Mouse (Mus musculus): ENCODE measurements around the gene Dgat2. TPM values are rescaled to one million over a fixed set of nuclear protein-coding genes. Genes with fewer than 3 reads are reported as not detected.

The Dgat2 gene
- polyA plus RNA-seq, 1 experiment from 2014 or later, result 43.4 TPM

GRCm38 (mm10) chr7:99169717-99170403 lies 12.7 kb downstream of the Dgat2 start:
- Histone ChIP-seq H3K4me2 (replicated peaks; ENCODE audit: low read depth, low read length) (no peak overlapping the region), H3K9me3 (ENCODE audit: low read length) (no peaks in the 10 kb centered on the region), H3K27ac (ENCODE audit: low read length) (no peak overlapping the region), H3K36me3 (ENCODE audit: insufficient read depth, low read length) (no peaks in the 10 kb centered on the region), H3K4me1 (ENCODE audit: insufficient read depth, low read length) (peaks cover 16% of the 10 kb centered on the region; the same call in 1 of the 2 replicates), H3K4me3 (ENCODE audit: low read length) (no peak overlapping the region), H3K27me3 (ENCODE audit: insufficient read depth, low read length) (no peaks in the 10 kb centered on the region), H3K9ac (replicated peaks; ENCODE audit: low read length) (no peak overlapping the region)
- no peak for ATAC-seq (ENCODE audit: low FRiP score, low TSS enrichment)
- 64% methylated on average over 9 of the region's 9 CpGs for WGBS

GRCm38 (mm10) chr7:99168756-99169155 lies 13.8 kb downstream of the Dgat2 start:
- no peak for ATAC-seq (ENCODE audit: low FRiP score, low TSS enrichment)
- WGBS, result 76% methylated on average over 6 of the region's 6 CpGs
- H3K9me3 ChIP-seq (ENCODE audit: low read length), result no peaks in the 10 kb centered on the region
- no peak overlapping the region for H3K9ac ChIP-seq (replicated peaks; ENCODE audit: low read length)
- peak overlapping the region; percentile 90; the same call in 1 of the 2 replicates for H3K27ac ChIP-seq (ENCODE audit: low read length)
- no peaks in the 10 kb centered on the region for H3K27me3 ChIP-seq (ENCODE audit: insufficient read depth, low read length)
- no peaks in the 10 kb centered on the region for H3K36me3 ChIP-seq (ENCODE audit: insufficient read depth, low read length)
- H3K4me3 ChIP-seq (ENCODE audit: low read length), result no peak overlapping the region
- no peak overlapping the region for H3K4me2 ChIP-seq (replicated peaks; ENCODE audit: low read depth, low read length)
- peaks cover 13% of the 10 kb centered on the region; the same call in 1 of the 2 replicates for H3K4me1 ChIP-seq (ENCODE audit: insufficient read depth, low read length)

GRCm38 (mm10) chr7:99167939-99168338 lies 14.6 kb downstream of the Dgat2 start:
- H3K4me1 ChIP-seq (ENCODE audit: insufficient read depth, low read length), result peaks cover 13% of the 10 kb centered on the region; the same call in 1 of the 2 replicates
- no peaks in the 10 kb centered on the region for H3K9me3 ChIP-seq (ENCODE audit: low read length)
- ATAC-seq (ENCODE audit: low FRiP score, low TSS enrichment), result peak; percentile 93
- H3K27me3 ChIP-seq (ENCODE audit: insufficient read depth, low read length), result no peaks in the 10 kb centered on the region
- H3K27ac ChIP-seq (ENCODE audit: low read length), result peak overlapping the region; percentile 90
- H3K9ac ChIP-seq (replicated peaks; ENCODE audit: low read length), result no peak overlapping the region
- H3K36me3 ChIP-seq (ENCODE audit: insufficient read depth, low read length), result no peaks in the 10 kb centered on the region
- no peak overlapping the region for H3K4me2 ChIP-seq (replicated peaks; ENCODE audit: low read depth, low read length)
- WGBS, result 29% methylated on average over 5 of the region's 5 CpGs
- no peak overlapping the region for H3K4me3 ChIP-seq (ENCODE audit: low read length)

- H3K36me3 ChIP-seq (ENCODE audit: insufficient read depth, low read length), result no peaks in the 10 kb centered on the region
These were observed 16.4 kb downstream of the Dgat2 start for GRCm38 (mm10) chr7:99166159-99166558.

GRCm38 (mm10) chr7:99164873-99165410 lies 17.6 kb downstream of the Dgat2 start:
- H3K36me3 ChIP-seq (ENCODE audit: insufficient read depth, low read length), result no peaks in the 10 kb centered on the region
- no peaks in the 10 kb centered on the region for H3K9me3 ChIP-seq (ENCODE audit: low read length)
- no peak overlapping the region for H3K4me2 ChIP-seq (replicated peaks; ENCODE audit: low read depth, low read length)
- no peaks in the 10 kb centered on the region for H3K27me3 ChIP-seq (ENCODE audit: insufficient read depth, low read length)
- no peak for ATAC-seq (ENCODE audit: low FRiP score, low TSS enrichment)
- H3K4me1 ChIP-seq (ENCODE audit: insufficient read depth, low read length), result peaks cover 19% of the 10 kb centered on the region; the same call in 1 of the 2 replicates
- no peak overlapping the region for H3K4me3 ChIP-seq (ENCODE audit: low read length)
- H3K27ac ChIP-seq (ENCODE audit: low read length), result no peak overlapping the region
- H3K9ac ChIP-seq (replicated peaks; ENCODE audit: low read length), result no peak overlapping the region
- 72% methylated on average over 7 of the region's 7 CpGs for WGBS

More at GRCm38 (mm10) chr7:99166159-99166558, 16.4 kb downstream of the Dgat2 start:
- whole genome bisulfite sequencing, result 78% methylated on average over 8 of the region's 8 CpGs
- ATAC-seq (ENCODE audit: low FRiP score, low TSS enrichment), result no peak
- Histone ChIP-seq H3K9me3 (ENCODE audit: low read length) (no peaks in the 10 kb centered on the region), H3K4me3 (ENCODE audit: low read length) (no peak overlapping the region), H3K9ac (replicated peaks; ENCODE audit: low read length) (no peak overlapping the region), H3K27ac (ENCODE audit: low read length) (no peak overlapping the region), H3K4me2 (replicated peaks; ENCODE audit: low read depth, low read length) (no peak overlapping the region), H3K4me1 (ENCODE audit: insufficient read depth, low read length) (peaks cover 18% of the 10 kb centered on the region; the same call in 1 of the 2 replicates), H3K27me3 (ENCODE audit: insufficient read depth, low read length) (no peaks in the 10 kb centered on the region)

GRCm38 (mm10) chr7:99162462-99162861 lies 20.1 kb downstream of the Dgat2 start:
- no peak overlapping the region for H3K4me3 ChIP-seq (ENCODE audit: low read length)
- H3K9me3 ChIP-seq (ENCODE audit: low read length), result no peaks in the 10 kb centered on the region
- no peak for ATAC-seq (ENCODE audit: low FRiP score, low TSS enrichment)
- H3K4me1 ChIP-seq (ENCODE audit: insufficient read depth, low read length), result peaks cover 11% of the 10 kb centered on the region; the same call in 1 of the 2 replicates
- H3K4me2 ChIP-seq (replicated peaks; ENCODE audit: low read depth, low read length), result no peak overlapping the region
- no peak overlapping the region for H3K27ac ChIP-seq (ENCODE audit: low read length)
- no peak overlapping the region for H3K9ac ChIP-seq (replicated peaks; ENCODE audit: low read length)
- no peaks in the 10 kb centered on the region for H3K36me3 ChIP-seq (ENCODE audit: insufficient read depth, low read length)
- H3K27me3 ChIP-seq (ENCODE audit: insufficient read depth, low read length), result no peaks in the 10 kb centered on the region
- 91% methylated on average over 7 of the region's 7 CpGs for WGBS

GRCm38 (mm10) chr7:99161961-99162360 lies 20.6 kb downstream of the Dgat2 start:
- WGBS, result 82% methylated on average over 11 of the region's 11 CpGs
- Histone ChIP-seq H3K36me3 (ENCODE audit: insufficient read depth, low read length) (no peaks in the 10 kb centered on the region), H3K27ac (ENCODE audit: low read length) (peak overlapping the region; percentile 76; the same call in 1 of the 2 replicates), H3K9ac (replicated peaks; ENCODE audit: low read length) (no peak overlapping the region), H3K4me1 (ENCODE audit: insufficient read depth, low read length) (peaks cover 10% of the 10 kb centered on the region; the same call in 1 of the 2 replicates), H3K27me3 (ENCODE audit: insufficient read depth, low read length) (no peaks in the 10 kb centered on the region), H3K9me3 (ENCODE audit: low read length) (no peaks in the 10 kb centered on the region), H3K4me3 (ENCODE audit: low read length) (no peak overlapping the region), H3K4me2 (replicated peaks; ENCODE audit: low read depth, low read length) (no peak overlapping the region)
- no peak for ATAC-seq (ENCODE audit: low FRiP score, low TSS enrichment)

GRCm38 (mm10) chr7:99161529-99161928 lies 21.0 kb downstream of the Dgat2 start:
- Histone ChIP-seq H3K9ac (replicated peaks; ENCODE audit: low read length) (no peak overlapping the region), H3K27me3 (ENCODE audit: insufficient read depth, low read length) (no peaks in the 10 kb centered on the region), H3K4me2 (replicated peaks; ENCODE audit: low read depth, low read length) (no peak overlapping the region), H3K4me1 (ENCODE audit: insufficient read depth, low read length) (peaks cover 11% of the 10 kb centered on the region), H3K27ac (ENCODE audit: low read length) (peak overlapping the region; percentile 76), H3K4me3 (ENCODE audit: low read length) (no peak overlapping the region), H3K36me3 (ENCODE audit: insufficient read depth, low read length) (no peaks in the 10 kb centered on the region), H3K9me3 (ENCODE audit: low read length) (no peaks in the 10 kb centered on the region)
- WGBS, result 29% methylated on average over 4 of the region's 4 CpGs
- peak; percentile 93 for ATAC-seq (ENCODE audit: low FRiP score, low TSS enrichment)

- H3K4me1 ChIP-seq (ENCODE audit: insufficient read depth, low read length), result peaks cover 16% of the 10 kb centered on the region
- H3K27ac ChIP-seq (ENCODE audit: low read length), result peak overlapping the region; percentile 76
These were observed 21.5 kb downstream of the Dgat2 start for GRCm38 (mm10) chr7:99160995-99161394.

GRCm38 (mm10) chr7:99159446-99159845 lies 23.1 kb downstream of the Dgat2 start:
- H3K27ac ChIP-seq (ENCODE audit: low read length), result no peak overlapping the region
- H3K36me3 ChIP-seq (ENCODE audit: insufficient read depth, low read length), result no peaks in the 10 kb centered on the region
- H3K4me2 ChIP-seq (replicated peaks; ENCODE audit: low read depth, low read length), result no peak overlapping the region
- H3K9ac ChIP-seq (replicated peaks; ENCODE audit: low read length), result no peak overlapping the region
- H3K4me3 ChIP-seq (ENCODE audit: low read length), result no peak overlapping the region
- H3K9me3 ChIP-seq (ENCODE audit: low read length), result no peaks in the 10 kb centered on the region
- ATAC-seq (ENCODE audit: low FRiP score, low TSS enrichment), result no peak
- WGBS, result 89% methylated on average over 2 of the region's 2 CpGs
- H3K27me3 ChIP-seq (ENCODE audit: insufficient read depth, low read length), result no peaks in the 10 kb centered on the region
- H3K4me1 ChIP-seq (ENCODE audit: insufficient read depth, low read length), result peaks cover 26% of the 10 kb centered on the region

More at GRCm38 (mm10) chr7:99160995-99161394, 21.5 kb downstream of the Dgat2 start:
- Histone ChIP-seq H3K9ac (replicated peaks; ENCODE audit: low read length) (no peak overlapping the region), H3K9me3 (ENCODE audit: low read length) (no peaks in the 10 kb centered on the region), H3K27me3 (ENCODE audit: insufficient read depth, low read length) (no peaks in the 10 kb centered on the region), H3K36me3 (ENCODE audit: insufficient read depth, low read length) (no peaks in the 10 kb centered on the region), H3K4me3 (ENCODE audit: low read length) (no peak overlapping the region), H3K4me2 (replicated peaks; ENCODE audit: low read depth, low read length) (no peak overlapping the region)
- WGBS, result 70% methylated on average over 7 of the region's 7 CpGs
- ATAC-seq (ENCODE audit: low FRiP score, low TSS enrichment), result no peak

All from kidney, embryonic 16.5 days (tissue).